In the genomic region with DNA sequence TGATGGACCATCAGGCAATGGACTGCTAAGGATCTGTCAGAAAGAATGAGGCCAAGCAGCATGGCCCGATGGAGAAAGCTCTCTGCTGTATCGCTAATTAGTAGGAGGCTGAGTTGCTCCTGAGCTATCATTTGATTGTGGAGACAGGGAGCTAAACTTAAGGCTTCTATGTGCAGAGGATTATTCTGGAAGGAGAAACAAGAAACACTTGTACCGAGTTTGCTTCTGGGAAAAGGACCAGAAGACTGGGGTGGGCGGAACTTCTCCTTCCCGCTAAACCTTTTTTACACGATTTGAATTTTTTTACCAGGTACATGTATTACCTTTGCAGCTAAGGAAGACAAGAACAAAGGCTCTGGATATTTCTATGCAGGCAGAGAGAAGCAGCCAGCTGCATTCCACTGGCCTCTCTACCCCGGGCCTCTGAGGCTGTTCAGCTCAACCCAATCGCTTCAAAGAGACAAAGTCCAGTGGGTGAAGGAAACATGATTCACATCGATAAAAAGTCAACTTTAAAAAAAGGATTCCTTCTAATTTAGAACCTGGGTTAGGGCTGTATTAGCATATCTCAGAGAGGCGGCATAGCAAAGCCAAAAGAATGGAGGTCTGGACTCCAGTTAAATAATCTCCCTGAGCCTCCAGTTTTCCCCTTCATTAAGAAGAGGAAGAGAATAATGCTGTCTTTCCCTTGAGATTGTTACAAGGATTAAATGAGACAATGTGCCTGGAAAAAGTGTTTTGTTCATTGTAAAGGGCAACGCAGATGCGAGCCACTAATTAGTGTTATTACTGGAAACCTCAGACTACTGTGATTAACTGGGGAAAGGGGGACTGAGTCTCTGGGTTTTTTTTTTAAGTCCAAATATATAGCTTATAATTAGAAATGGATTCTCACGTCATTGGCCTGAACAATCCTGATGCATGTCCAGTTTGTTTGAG, we compare ENCODE assay signal across 30 mouse cellular contexts. TPM values are rescaled to one million over a fixed set of nuclear protein-coding genes. Genes with fewer than 3 reads are reported as not detected.
A peak's percentile ranks its signal among the peaks of the same experiment; 100 is the strongest.
DNase-seq lines count a peak whose midpoint lies in the region; ATAC-seq and TF ChIP-seq lines count a peak whose summit lies in the region.
"Had no signal": no experiment of that assay in that cellular context is flagged by ENCODE, and none has a peak within 500 bp of the region (broad histone marks: within the 10 kb centered on the region; RNA-seq: fewer than 3 reads in every experiment).

No protein-coding gene starts in this region.

- 0 out of 2 replicates have a peak, but pooled peaks cover 4% of the 10 kb centered on the region for H3K27me3 ChIP-seq in forebrain, embryonic 12.5 days
- H3K27me3 ChIP-seq in forebrain, postnatal 0 days (ENCODE audit: insufficient read depth, low read length), result no peaks in the 10 kb centered on the region
- no peaks in the 10 kb centered on the region for H3K27me3 ChIP-seq in midbrain, embryonic 12.5 days
- no peaks in the 10 kb centered on the region for H3K27me3 ChIP-seq in midbrain, postnatal 0 days (ENCODE audit: insufficient read depth, low read length)
- H3K27me3 ChIP-seq in intestine, embryonic 15.5 days (replicated peaks), result no peaks in the 10 kb centered on the region
- H3K27me3 ChIP-seq in small intestine, adult 2 months (ENCODE audit: control insufficient read depth, insufficient read depth, low read length), result no peaks in the 10 kb centered on the region
- H3K27me3 ChIP-seq: embryonic facial prominence, embryonic 15.5 days; heart, embryonic 13.5 days; liver, embryonic 15.5 days; lung, embryonic 15.5 days; neural tube, embryonic 15.5 days; Patski had no signal

- H3K4me2 ChIP-seq in forebrain, embryonic 12.5 days, result no peak overlapping the region
- no peak overlapping the region for H3K4me2 ChIP-seq in forebrain, postnatal 0 days (ENCODE audit: low read depth)
- H3K4me2 ChIP-seq in midbrain, embryonic 12.5 days (replicated peaks), result no peak overlapping the region
- no peak overlapping the region for H3K4me2 ChIP-seq in midbrain, postnatal 0 days (ENCODE audit: low read depth, low read length, poor library complexity, severe bottlenecking)
- H3K4me2 ChIP-seq in intestine, embryonic 15.5 days (replicated peaks), result 0 out of 2 replicates have a peak overlapping the region, but pooled peaks have one; percentile 17
- H3K4me2 ChIP-seq: embryonic facial prominence, embryonic 15.5 days; heart, embryonic 13.5 days; hindbrain, embryonic 14.5 days; liver, embryonic 15.5 days; lung, embryonic 15.5 days; midbrain, embryonic 11.5 days; neural tube, embryonic 15.5 days had no signal

- H3K27ac ChIP-seq in forebrain, embryonic 12.5 days, result peak overlapping the region; percentile 69
- H3K27ac ChIP-seq in forebrain, postnatal 0 days (ENCODE audit: low read depth, low read length), result no peak overlapping the region
- H3K27ac ChIP-seq in midbrain, embryonic 12.5 days (replicated peaks), result no peak overlapping the region
- H3K27ac ChIP-seq in midbrain, postnatal 0 days (ENCODE audit: low read depth, low read length), result no peak overlapping the region
- H3K27ac ChIP-seq in intestine, embryonic 15.5 days, result peak overlapping the region; percentile 28
- H3K27ac ChIP-seq in small intestine, adult 2 months (ENCODE audit: insufficient read depth, low read depth, low read length), result peak overlapping the region; percentile 63
- H3K27ac ChIP-seq: embryonic facial prominence, embryonic 10.5 days; embryonic facial prominence, embryonic 15.5 days; heart, adult 2 months; heart, embryonic 13.5 days; hindbrain, embryonic 14.5 days; kidney, postnatal 0 days; liver, embryonic 15.5 days; lung, embryonic 15.5 days; neural tube, embryonic 15.5 days had no signal

- no peak for TF ChIP-seq CTCF in forebrain, postnatal 0 days (IDR thresholded peaks at IDR 0.05; ENCODE audit: low read depth)
- no peak for TF ChIP-seq CTCF in midbrain, postnatal 0 days (IDR thresholded peaks at IDR 0.05)
- TF ChIP-seq CTCF in small intestine, adult 2 months (IDR thresholded peaks at IDR 0.05; ENCODE audit: extremely low read depth, insufficient read length, insufficient replicate concordance, low read depth, low read length), result no peak

- DNase-seq in forebrain, postnatal 0 days, result no peak
- DNase-seq in midbrain, postnatal 0 days (ENCODE audit: low spot score), result no peak
- no peak for DNase-seq in gastrocnemius, adult 8-10 months (ENCODE audit: low spot score in 2 of 2)
- no peak for DNase-seq in cerebellum, adult 11 months
- DNase-seq: adrenal gland, postnatal 10 days; cerebellum, adult 18-20 months; gastrocnemius, postnatal 36 days; heart, adult 2 months; heart, postnatal 10 days; kidney, adult 8-10 months; layer of hippocampus, postnatal 36 days; liver; right cerebral cortex, adult 18-20 months; thymus, adult 2 months; thymus, postnatal 36 days had no signal

- no peaks in the 10 kb centered on the region for H3K36me3 ChIP-seq in forebrain, embryonic 12.5 days (replicated peaks)
- H3K36me3 ChIP-seq in forebrain, postnatal 0 days (ENCODE audit: insufficient read depth), result no peaks in the 10 kb centered on the region
- H3K36me3 ChIP-seq in midbrain, embryonic 12.5 days, result no peaks in the 10 kb centered on the region
- H3K36me3 ChIP-seq in midbrain, postnatal 0 days (ENCODE audit: insufficient read depth, low read length), result no peaks in the 10 kb centered on the region
- H3K36me3 ChIP-seq in intestine, embryonic 15.5 days, result no peaks in the 10 kb centered on the region
- peaks cover 6% of the 10 kb centered on the region; the same call in 1 of the 2 replicates for H3K36me3 ChIP-seq in small intestine, adult 2 months (ENCODE audit: control insufficient read depth, insufficient read depth, low read length)
- H3K36me3 ChIP-seq: embryonic facial prominence, embryonic 10.5 days; embryonic facial prominence, embryonic 15.5 days; heart, embryonic 13.5 days; liver, embryonic 15.5 days; lung, embryonic 15.5 days; neural tube, embryonic 15.5 days had no signal

- TF ChIP-seq POLR2A in small intestine, adult 2 months (IDR thresholded peaks at IDR 0.05; ENCODE audit: low read depth, low read length), result no peak

- no peak overlapping the region for H3K9ac ChIP-seq in forebrain, embryonic 12.5 days
- H3K9ac ChIP-seq in forebrain, postnatal 0 days, result no peak overlapping the region
- no peak overlapping the region for H3K9ac ChIP-seq in midbrain, embryonic 12.5 days (replicated peaks)
- H3K9ac ChIP-seq in midbrain, postnatal 0 days (replicated peaks; ENCODE audit: low read length, poor library complexity, severe bottlenecking), result no peak overlapping the region
- H3K9ac ChIP-seq in intestine, embryonic 15.5 days, result no peak overlapping the region
- H3K9ac ChIP-seq: embryonic facial prominence, embryonic 15.5 days; heart, embryonic 13.5 days; hindbrain, embryonic 14.5 days; liver, embryonic 15.5 days; lung, embryonic 15.5 days; neural tube, embryonic 15.5 days had no signal

- H3K9me3 ChIP-seq in forebrain, embryonic 12.5 days, result no peaks in the 10 kb centered on the region
- no peaks in the 10 kb centered on the region for H3K9me3 ChIP-seq in forebrain, postnatal 0 days (ENCODE audit: low read length)
- H3K9me3 ChIP-seq in midbrain, embryonic 12.5 days, result no peaks in the 10 kb centered on the region
- H3K9me3 ChIP-seq in midbrain, postnatal 0 days (ENCODE audit: low read length), result no peaks in the 10 kb centered on the region
- H3K9me3 ChIP-seq in intestine, embryonic 15.5 days, result no peaks in the 10 kb centered on the region
- H3K9me3 ChIP-seq: embryonic facial prominence, embryonic 10.5 days; embryonic facial prominence, embryonic 15.5 days; heart, embryonic 13.5 days; liver, embryonic 15.5 days; lung, embryonic 15.5 days; neural tube, embryonic 15.5 days had no signal

- ATAC-seq in forebrain, embryonic 12.5 days (ENCODE audit: low FRiP score), result peak; percentile 27; the same call in 1 of the 2 replicates
- ATAC-seq in forebrain, postnatal 0 days, result no peak
- ATAC-seq in midbrain, embryonic 12.5 days (ENCODE audit: low FRiP score, low read depth), result 0 out of 2 replicates have a peak, but pooled peaks have one; percentile 19
- ATAC-seq in midbrain, postnatal 0 days (ENCODE audit: low FRiP score), result no peak
- ATAC-seq in intestine, embryonic 15.5 days, result no peak
- ATAC-seq: Patski had no signal

- H3K4me3 ChIP-seq in forebrain, embryonic 12.5 days (replicated peaks), result no peak overlapping the region
- H3K4me3 ChIP-seq in forebrain, postnatal 0 days (ENCODE audit: low read depth, low read length), result no peak overlapping the region
- H3K4me3 ChIP-seq in midbrain, embryonic 12.5 days, result no peak overlapping the region
- no peak overlapping the region for H3K4me3 ChIP-seq in midbrain, postnatal 0 days (ENCODE audit: low read depth, low read length)
- H3K4me3 ChIP-seq in intestine, embryonic 15.5 days (replicated peaks), result no peak overlapping the region
- no peak overlapping the region for H3K4me3 ChIP-seq in small intestine, adult 2 months (ENCODE audit: low read depth, low read length)
- H3K4me3 ChIP-seq: embryonic facial prominence, embryonic 10.5 days; embryonic facial prominence, embryonic 15.5 days; heart, adult 2 months; heart, embryonic 13.5 days; liver, embryonic 15.5 days; lung, embryonic 15.5 days; neural tube, embryonic 15.5 days had no signal

- peaks cover 9% of the 10 kb centered on the region; the same call in 1 of the 2 replicates for H3K4me1 ChIP-seq in forebrain, embryonic 12.5 days
- 0 out of 2 replicates have a peak, but pooled peaks cover 3% of the 10 kb centered on the region for H3K4me1 ChIP-seq in forebrain, postnatal 0 days (ENCODE audit: insufficient read depth)
- H3K4me1 ChIP-seq in midbrain, embryonic 12.5 days, result peaks cover 7% of the 10 kb centered on the region; the same call in 1 of the 2 replicates
- no peaks in the 10 kb centered on the region for H3K4me1 ChIP-seq in midbrain, postnatal 0 days (ENCODE audit: insufficient read depth, low read length)
- no peaks in the 10 kb centered on the region for H3K4me1 ChIP-seq in intestine, embryonic 15.5 days (replicated peaks)
- H3K4me1 ChIP-seq in small intestine, adult 2 months (ENCODE audit: control insufficient read depth, insufficient read depth, insufficient read length, low read length), result peaks cover 36% of the 10 kb centered on the region; the same call in 1 of the 2 replicates
- H3K4me1 ChIP-seq: embryonic facial prominence, embryonic 10.5 days; embryonic facial prominence, embryonic 15.5 days; liver, embryonic 15.5 days; lung, embryonic 15.5 days; neural tube, embryonic 15.5 days had no signal

- WGBS in forebrain, embryonic 12.5 days, result 32% methylated on average over 13 of the region's 13 CpGs
- WGBS in forebrain, postnatal 0 days, result 31% methylated on average over 13 of the region's 13 CpGs
- 64% methylated on average over 13 of the region's 13 CpGs for WGBS in midbrain, embryonic 12.5 days
- 64% methylated on average over 13 of the region's 13 CpGs for WGBS in midbrain, postnatal 0 days
- 73% methylated on average over 13 of the region's 13 CpGs for WGBS in intestine, embryonic 15.5 days
- 59% methylated on average over 13 of the region's 13 CpGs for WGBS in small intestine, adult 2 months

RNA-seq across cellular contexts. Expression of a gene that starts 20.4 kb away (rescaled TPM):
- 9.7 and 10.9 TPM in 2 replicates for polyA plus RNA-seq in forebrain, embryonic 12.5 days (2016; fragmentation: Nextera tagmentation; extraction: Ambion mirVana)
- total RNA-seq in forebrain, postnatal 0 days (2014; rRNA removed), result 28.7 and 28.8 TPM in 2 replicates
- polyA plus RNA-seq in forebrain, postnatal 0 days (2015; fragmentation: Nextera tagmentation; extraction: Ambion mirVana), result 5.7 and 6.2 TPM in 2 replicates
- 2.5 and 2.9 TPM in 2 replicates for polyA plus RNA-seq in midbrain, embryonic 12.5 days (2016; fragmentation: Nextera tagmentation; extraction: Ambion mirVana)
- total RNA-seq in midbrain, postnatal 0 days (2014; rRNA removed), result 19.0 and 22.2 TPM in 2 replicates
- polyA plus RNA-seq in midbrain, postnatal 0 days (2015; fragmentation: Nextera tagmentation; extraction: Ambion mirVana), result 4.7 TPM in 2 replicates
- 12.2 and 13.9 TPM in 2 replicates for polyA plus RNA-seq in intestine, embryonic 15.5 days (2015; fragmentation: Nextera tagmentation; extraction: Ambion mirVana)
- polyA plus RNA-seq in small intestine, adult 2 months (2012; rRNA removed), result 15.0 and 35.1 TPM in 2 replicates
- 10 to 100 TPM; 41.5 to 51.2 (median 49.4) TPM for total RNA-seq in gastrocnemius, adult 8-10 months (2022)
- total RNA-seq: MEL had no signal

Comparison
In these comparisons a context has a peak if more than half of its experiments do, and no peak if none do; other contexts are left out.
1. ATAC-seq: peak in forebrain, embryonic 12.5 days (single experiment) and midbrain, embryonic 12.5 days (single experiment); none in forebrain, postnatal 0 days (single experiment), midbrain, postnatal 0 days (single experiment) and intestine, embryonic 15.5 days (single experiment).
2. H3K27ac ChIP-seq: peak in forebrain, embryonic 12.5 days (single experiment), intestine, embryonic 15.5 days (single experiment) and small intestine, adult 2 months (single experiment); none in forebrain, postnatal 0 days (single experiment), midbrain, embryonic 12.5 days (single experiment) and midbrain, postnatal 0 days (single experiment).